Mouse (Mus musculus): ENCODE results near the gene Bdkrb2. TPM values are rescaled to one million over a fixed set of nuclear protein-coding genes. Genes with fewer than 3 reads are reported as not detected.

Bdkrb2 gene
- polyA plus RNA-seq, 1 experiment from 2014 or later, result 0.46 TPM

GRCm38 (mm10) chr12:105642770-105643321, 79.8 kb downstream of the Bdkrb2 start:
- WGBS, result 93% methylated on average over 11 of the region's 11 CpGs

More at GRCm38 (mm10) chr12:105642770-105643321, 79.8 kb downstream of the Bdkrb2 start:
- Histone ChIP-seq H3K4me1 (no peaks in the 10 kb centered on the region), H3K36me3 (peaks cover 100% of the 10 kb centered on the region), H3K9me3 (replicated peaks) (no peaks in the 10 kb centered on the region), H3K27ac (replicated peaks) (no peak overlapping the region), H3K27me3 (ENCODE audit: low read depth, poor library complexity, severe bottlenecking) (no peaks in the 10 kb centered on the region), H3K4me3 (no peak overlapping the region)
- no peak for DNase-seq (ENCODE audit: low spot score)

Other genes with a start within 250 kb of the Bdkrb2 start
- gene Tunar, start 229.4 kb upstream of the Bdkrb2 start, polyA plus RNA-seq (2016; fragmentation: Nextera tagmentation; extraction: Ambion mirVana), result 0.16 and 0.42 TPM in 2 replicates
- gene D430019H16Rik, start 109.4 kb upstream of the Bdkrb2 start, polyA plus RNA-seq (2016; fragmentation: Nextera tagmentation; extraction: Ambion mirVana), result 2.2 and 3.4 TPM in 2 replicates
- gene Bdkrb1, start 39.9 kb downstream of the Bdkrb2 start, polyA plus RNA-seq (2016; fragmentation: Nextera tagmentation; extraction: Ambion mirVana), result not detected in 2 replicates
- gene Gskip, start 121.6 kb downstream of the Bdkrb2 start, polyA plus RNA-seq (2016; fragmentation: Nextera tagmentation; extraction: Ambion mirVana), result 38.1 and 42.0 TPM in 2 replicates
- 8.8 and 11.5 TPM in 2 replicates for gene Atg2b, start 122.0 kb downstream of the Bdkrb2 start, polyA plus RNA-seq (2016; fragmentation: Nextera tagmentation; extraction: Ambion mirVana)
- 0.11 and 0.16 TPM in 2 replicates for gene Ak7, start 142.8 kb downstream of the Bdkrb2 start, polyA plus RNA-seq (2016; fragmentation: Nextera tagmentation; extraction: Ambion mirVana)
- 296 and 299 TPM in 2 replicates for gene Papola, start 221.5 kb downstream of the Bdkrb2 start, polyA plus RNA-seq (2016; fragmentation: Nextera tagmentation; extraction: Ambion mirVana)